Mouse (Mus musculus): ENCODE data around the gene Dock8. TPM values are rescaled to one million over a fixed set of nuclear protein-coding genes. Genes with fewer than 3 reads are reported as not detected.

The Dock8 gene
- total and polyA plus RNA-seq, 3 experiments = 9.8 to 37.5 (median 22.4) TPM

- DNase-seq (ENCODE audit: extremely low read depth) = no peak
Measured at GRCm38 (mm10) chr19:24985045-24985444, 14.3 kb upstream of the Dock8 start.

GRCm38 (mm10) chr19:24987355-24987754, 12.0 kb upstream of the Dock8 start:
- H3K36me3 ChIP-seq (replicated peaks in 1 of 2; ENCODE audit: control insufficient read depth in 1 of 2, insufficient read depth in 1 of 2, low read length in 1 of 2) = no peaks in the 10 kb centered on the region
- no peaks in the 10 kb centered on the region for H3K79me2 ChIP-seq (replicated peaks; ENCODE audit: control insufficient read depth, extremely low read depth, insufficient read depth, poor library complexity, severe bottlenecking)
- no peaks in the 10 kb centered on the region for H3K27me3 ChIP-seq (replicated peaks)
- H3K27ac ChIP-seq (ENCODE audit: insufficient read depth, low read depth) = no peak overlapping the region
- H3K4me2 ChIP-seq (ENCODE audit: insufficient read depth, low read depth, poor library complexity, severe bottlenecking) = no peak overlapping the region
- no peak overlapping the region for H3K9ac ChIP-seq (ENCODE audit: insufficient read depth, low read depth)
- dilution Hi-C loops (cut with MboI; ENCODE audit: extremely low pct_ligation_motif_present, extremely low pct_unique_long_range_greater_than_20kb, low sequenced_read_pairs) = no loop called here
- no peaks in the 10 kb centered on the region for H3K9me3 ChIP-seq (replicated peaks; ENCODE audit: low read length)
- TF ChIP-seq CHD1 (IDR thresholded peaks at IDR 0.05; ENCODE audit: low read depth, low read length) (no peak), RAD21 (IDR thresholded peaks at IDR 0.05; ENCODE audit: low read depth, low read length) (no peak)
- in situ Hi-C loops (cut with MboI; ENCODE audit: low pct_ligation_motif_present, low pct_unique_long_range_greater_than_20kb, low sequenced_read_pairs) = no loop called here
- peaks cover 6 to 24% of the 10 kb centered on the region in 2 experiments for H3K4me1 ChIP-seq (ENCODE audit: control insufficient read depth in 1 of 2, insufficient read depth in 2 of 2)
- DNase-seq (ENCODE audit: extremely low read depth) = no peak
- H3K4me3 ChIP-seq (replicated peaks in 1 of 3; ENCODE audit: low read depth in 2 of 3, low read length in 2 of 3, poor library complexity in 1 of 3) = no peak overlapping the region

More at GRCm38 (mm10) chr19:24985045-24985444, 14.3 kb upstream of the Dock8 start:
- H3K79me2 ChIP-seq (replicated peaks; ENCODE audit: control insufficient read depth, extremely low read depth, insufficient read depth, poor library complexity, severe bottlenecking) = no peaks in the 10 kb centered on the region
- H3K36me3 ChIP-seq (replicated peaks in 1 of 2; ENCODE audit: control insufficient read depth in 1 of 2, insufficient read depth in 1 of 2, low read length in 1 of 2) = no peaks in the 10 kb centered on the region
- H3K4me3 ChIP-seq (replicated peaks in 1 of 3; ENCODE audit: low read depth in 2 of 3, low read length in 2 of 3, poor library complexity in 1 of 3) = no peak overlapping the region
- H3K27me3 ChIP-seq (replicated peaks) = no peaks in the 10 kb centered on the region
- no peak for TF ChIP-seq CTCF (conservative IDR thresholded peaks at IDR 0.05 in 1 of 2, IDR thresholded peaks at IDR 0.05 in 1 of 2; ENCODE audit: low read depth in 2 of 2, low read length in 2 of 2)
- TF ChIP-seq TCF12 (IDR thresholded peaks at IDR 0.05; ENCODE audit: low read depth, low read length) = no peak
- no peak for TF ChIP-seq HCFC1 (IDR thresholded peaks at IDR 0.05; ENCODE audit: low read depth, low read length)
- TF ChIP-seq JUN (IDR thresholded peaks at IDR 0.05; ENCODE audit: insufficient read depth, low read depth, low read length) = no peak
- TF ChIP-seq BHLHE40 (IDR thresholded peaks at IDR 0.05; ENCODE audit: low read depth, low read length) = no peak
- no peak for TF ChIP-seq ZNF384 (IDR thresholded peaks at IDR 0.05; ENCODE audit: low read depth, low read length)
- no peak for TF ChIP-seq RCOR1 (conservative IDR thresholded peaks at IDR 0.05; ENCODE audit: low read depth, low read length)
- no peak overlapping the region for H3K9ac ChIP-seq (ENCODE audit: insufficient read depth, low read depth)
- H3K4me2 ChIP-seq (ENCODE audit: insufficient read depth, low read depth, poor library complexity, severe bottlenecking) = no peak overlapping the region
- H3K4me1 ChIP-seq (ENCODE audit: control insufficient read depth in 1 of 2, insufficient read depth in 2 of 2) = peaks cover 2 to 12% of the 10 kb centered on the region in 2 experiments; a peak in 3 of 4 replicates
- no peaks in the 10 kb centered on the region for H3K9me3 ChIP-seq (replicated peaks; ENCODE audit: low read length)
- H3K27ac ChIP-seq (ENCODE audit: insufficient read depth, low read depth) = no peak overlapping the region
- dilution Hi-C loops (cut with MboI; ENCODE audit: extremely low pct_ligation_motif_present, extremely low pct_unique_long_range_greater_than_20kb, low sequenced_read_pairs) = no loop called here
- in situ Hi-C loops (cut with MboI; ENCODE audit: low pct_ligation_motif_present, low pct_unique_long_range_greater_than_20kb, low sequenced_read_pairs) = no loop called here

GRCm38 (mm10) chr19:24988831-24989230, 10.5 kb upstream of the Dock8 start:
- no peak overlapping the region for H3K4me2 ChIP-seq (ENCODE audit: insufficient read depth, low read depth, poor library complexity, severe bottlenecking)
- in situ Hi-C loops (cut with MboI; ENCODE audit: low pct_ligation_motif_present, low pct_unique_long_range_greater_than_20kb, low sequenced_read_pairs) = no loop called here
- no peak overlapping the region for H3K4me3 ChIP-seq (replicated peaks in 1 of 3; ENCODE audit: low read depth in 2 of 3, low read length in 2 of 3, poor library complexity in 1 of 3)
- dilution Hi-C loops (cut with MboI; ENCODE audit: extremely low pct_ligation_motif_present, extremely low pct_unique_long_range_greater_than_20kb, low sequenced_read_pairs) = no loop called here
- H3K9me3 ChIP-seq (replicated peaks; ENCODE audit: low read length) = no peaks in the 10 kb centered on the region
- H3K79me2 ChIP-seq (replicated peaks; ENCODE audit: control insufficient read depth, extremely low read depth, insufficient read depth, poor library complexity, severe bottlenecking) = no peaks in the 10 kb centered on the region
- no peak for DNase-seq (ENCODE audit: extremely low read depth)
- no peaks in the 10 kb centered on the region for H3K36me3 ChIP-seq (replicated peaks in 1 of 2; ENCODE audit: control insufficient read depth in 1 of 2, insufficient read depth in 1 of 2, low read length in 1 of 2)
- peaks cover 8 to 27% of the 10 kb centered on the region in 2 experiments for H3K4me1 ChIP-seq (ENCODE audit: control insufficient read depth in 1 of 2, insufficient read depth in 2 of 2)
- H3K9ac ChIP-seq (ENCODE audit: insufficient read depth, low read depth) = no peak overlapping the region
- TF ChIP-seq ZC3H11A (IDR thresholded peaks at IDR 0.05; ENCODE audit: low read depth, low read length) = no peak
- TF ChIP-seq CTCF (conservative IDR thresholded peaks at IDR 0.05 in 1 of 2, IDR thresholded peaks at IDR 0.05 in 1 of 2; ENCODE audit: low read depth in 2 of 2, low read length in 2 of 2) = no peak
- TF ChIP-seq JUN (IDR thresholded peaks at IDR 0.05; ENCODE audit: insufficient read depth, low read depth, low read length) = no peak
- TF ChIP-seq CHD1 (IDR thresholded peaks at IDR 0.05; ENCODE audit: low read depth, low read length) = no peak
- TF ChIP-seq MYC (IDR thresholded peaks at IDR 0.05; ENCODE audit: low read depth, low read length) = no peak
- TF ChIP-seq EP300 (IDR thresholded peaks at IDR 0.05; ENCODE audit: low read length) = no peak
- no peak for TF ChIP-seq ETS1 (conservative IDR thresholded peaks at IDR 0.05; ENCODE audit: low read depth, low read length)
- no peak for TF ChIP-seq TBP (conservative IDR thresholded peaks at IDR 0.05; ENCODE audit: low read depth, low read length)
- TF ChIP-seq ZNF384 (IDR thresholded peaks at IDR 0.05; ENCODE audit: low read depth, low read length) = no peak
- TF ChIP-seq MAX (IDR thresholded peaks at IDR 0.05; ENCODE audit: low read length) = no peak
- TF ChIP-seq CHD2 (IDR thresholded peaks at IDR 0.05; ENCODE audit: low read length) = no peak
- no peak for TF ChIP-seq IRF4 (IDR thresholded peaks at IDR 0.05; ENCODE audit: low read depth, low read length)
- TF ChIP-seq USF1 (IDR thresholded peaks at IDR 0.05; ENCODE audit: low read depth, low read length) = no peak
- TF ChIP-seq MEF2A (IDR thresholded peaks at IDR 0.05; ENCODE audit: borderline replicate concordance, low read depth, low read length) = no peak
- H3K27ac ChIP-seq (ENCODE audit: insufficient read depth, low read depth) = no peak overlapping the region
- H3K27me3 ChIP-seq (replicated peaks) = no peaks in the 10 kb centered on the region
